Mouse (Mus musculus): ENCODE data around the gene Utp20.

DNA sequence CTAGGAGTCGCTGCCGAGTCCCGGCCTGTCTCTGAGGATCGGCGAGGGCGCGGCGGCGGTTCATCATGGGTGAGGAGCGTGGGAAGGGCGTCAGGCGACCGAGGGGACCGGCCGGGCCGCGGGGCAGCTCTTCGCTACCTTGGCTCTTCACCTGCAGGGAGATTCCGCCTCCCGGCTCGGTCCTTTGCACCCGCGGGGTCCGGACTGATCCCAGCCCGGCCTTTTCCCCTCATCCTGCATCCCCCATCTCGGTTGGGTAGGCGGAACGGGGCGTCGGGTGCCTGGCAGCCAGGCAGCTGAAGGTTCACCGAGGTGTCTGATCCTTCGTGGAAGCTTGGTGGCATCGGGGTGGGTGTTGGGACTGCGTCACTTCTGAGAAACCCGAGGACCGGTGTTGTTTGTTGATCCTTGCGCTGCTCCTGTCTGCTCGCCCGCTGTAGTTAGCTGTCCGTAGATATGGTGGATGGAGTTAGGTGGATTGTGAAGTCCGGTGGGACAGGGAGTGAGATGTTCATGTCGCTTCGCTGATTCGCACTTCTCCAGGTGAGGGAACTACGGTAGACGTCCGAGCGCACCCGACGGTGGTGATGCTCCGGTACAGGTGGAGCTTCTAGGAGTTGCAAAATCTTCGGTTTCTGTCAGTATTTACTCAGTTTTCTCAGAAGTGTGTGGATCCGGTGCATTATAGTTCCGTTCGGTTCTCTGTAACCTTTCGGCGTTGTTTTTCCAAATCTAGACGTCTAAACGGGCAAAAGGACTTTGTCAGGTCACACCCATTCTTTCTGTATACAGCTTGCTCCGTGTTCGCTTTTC, 94.9 kb downstream of the Utp20 start:
- TF ChIP-seq CTCF (IDR thresholded peaks at IDR 0.05) (no peak; the same call in 1 of the 2 replicates), EP300 (IDR thresholded peaks at IDR 0.05) (no peak)

Data from lung, postnatal 0 days (tissue).